Mouse (Mus musculus) embryonic facial prominence, embryonic 15.5 days (tissue): ENCODE measurements around the gene Morf4l1. TPM values are rescaled to one million over a fixed set of nuclear protein-coding genes. Genes with fewer than 3 reads are reported as not detected.
A peak's percentile ranks its signal among the peaks of the same experiment; 100 is the strongest.

Experiments used
- ATAC-seq: fragments of 200-750 bp; cut with Nextera tagmentation; 2 replicates; pipeline ENCODE4 v1.8.0; 2017; ENCODE audit warnings: low read depth, moderate TSS enrichment; ENCODE audit not compliant: insufficient number of reproducible peaks, low FRiP score, low TSS enrichment
- H3K27ac ChIP-seq: fragments of 300-500 bp; sonication (generic); replicated peaks from 2 replicates; pipeline ENCODE4 v1.5.1; 2015; ENCODE audit warnings: mild to moderate bottlenecking, inconsistent platforms
- H3K27me3 ChIP-seq: fragments of 300-500 bp; sonication (generic); 2 replicates; pipeline ENCODE4 v1.6.1; 2015; ENCODE audit warnings: inconsistent platforms
- H3K36me3 ChIP-seq: fragments of 300-500 bp; sonication (generic); 2 replicates; pipeline ENCODE4 v1.6.1; 2015; ENCODE audit warnings: mild to moderate bottlenecking, inconsistent platforms
- H3K4me1 ChIP-seq: fragments of 300-500 bp; sonication (generic); 2 replicates; pipeline ENCODE4 v1.6.1; 2015; ENCODE audit warnings: inconsistent platforms
- H3K4me2 ChIP-seq: fragments of 300-500 bp; sonication (generic); replicated peaks from 2 replicates; pipeline ENCODE4 v1.6.1; 2015; ENCODE audit warnings: mild to moderate bottlenecking, inconsistent platforms
- H3K4me3 ChIP-seq: fragments of 300-500 bp; sonication (generic); replicated peaks from 2 replicates; pipeline ENCODE4 v1.5.1; 2015; ENCODE audit warnings: mild to moderate bottlenecking, inconsistent platforms
- H3K9ac ChIP-seq: fragments of 300-500 bp; sonication (generic); 2 replicates; pipeline ENCODE4 v1.6.1; 2015; ENCODE audit warnings: inconsistent platforms
- H3K9me3 ChIP-seq: fragments of 300-500 bp; sonication (generic); replicated peaks from 2 replicates; pipeline ENCODE4 v1.6.1; 2016; ENCODE audit warnings: inconsistent platforms
- WGBS: fragments of 180-500 bp; shearing (Covaris S2); methylation state at CpG from one replicate; pipeline ENCODE4 v1.1.7; 2015; 5-methylcytosine and 5-hydroxymethylcytosine counted together
- polyA plus RNA-seq: library from polyadenylated mRNA; unstranded; fragments of >200 nt; fragmentation: Nextera tagmentation; extraction: Ambion mirVana; gene quantifications from 2 replicates; pipeline ENCODE4 v1.2.1, GENCODE M21; 2015

Morf4l1 gene
- polyA plus RNA-seq, 1 experiment from 2014 or later, result 455 TPM

DNA sequence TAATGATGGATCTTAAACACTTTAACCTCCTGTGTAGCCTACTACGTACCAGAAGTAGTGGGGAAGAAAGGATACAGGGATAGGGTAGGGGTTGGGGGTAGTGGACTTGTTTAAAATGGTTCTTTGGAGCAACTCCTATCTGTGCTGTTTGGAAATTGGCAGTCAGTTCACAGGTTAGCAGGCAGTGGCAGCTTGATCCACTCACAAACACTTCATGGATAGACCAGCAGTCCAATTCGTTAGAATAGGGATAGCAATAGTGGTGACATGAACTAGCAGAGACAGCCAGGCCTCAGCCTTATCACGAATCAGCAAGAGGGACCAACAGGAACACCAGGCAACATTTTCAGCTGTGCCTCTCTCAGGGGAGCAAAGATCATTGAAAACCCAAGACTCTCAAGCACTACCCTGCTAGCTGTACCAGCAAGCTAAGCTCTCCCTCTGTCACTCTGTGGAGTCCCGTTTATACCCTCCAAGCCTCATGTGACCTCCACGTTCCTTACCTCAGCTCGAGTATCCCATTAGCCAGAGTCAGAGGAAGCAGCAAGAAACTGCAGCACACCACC, 14.1 kb upstream of the Morf4l1 start:
- 67% methylated on average over 6 of the region's 6 CpGs for WGBS
- Histone ChIP-seq H3K4me1 (peaks cover 13% of the 10 kb centered on the region; the same call in 1 of the 2 replicates), H3K27ac (no peak overlapping the region), H3K9ac (no peak overlapping the region), H3K4me2 (no peak overlapping the region), H3K4me3 (no peak overlapping the region), H3K9me3 (no peaks in the 10 kb centered on the region), H3K27me3 (no peaks in the 10 kb centered on the region), H3K36me3 (no peaks in the 10 kb centered on the region)
- ATAC-seq, result no peak

DNA sequence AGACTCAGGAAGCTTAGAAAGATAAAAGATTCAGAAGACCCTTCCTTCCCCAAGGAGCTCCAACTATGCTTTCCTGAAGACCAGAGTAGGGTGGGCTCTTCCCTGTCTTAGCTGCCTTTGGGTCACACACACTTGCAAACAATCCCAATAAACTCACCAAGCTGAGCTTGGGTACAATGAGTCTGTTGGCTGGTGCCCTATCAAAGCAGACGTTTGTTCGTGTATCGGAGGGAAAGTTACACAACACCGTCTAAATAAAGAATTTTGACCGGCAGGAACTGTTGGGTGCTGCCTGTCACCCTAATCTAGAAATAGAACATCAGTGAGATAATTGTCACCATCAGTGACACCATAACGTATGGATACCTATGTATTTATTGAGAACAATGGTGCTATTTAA, 12.6 kb upstream of the Morf4l1 start:
- Histone ChIP-seq H3K4me1 (peaks cover 13% of the 10 kb centered on the region; the same call in 1 of the 2 replicates), H3K4me3 (no peak overlapping the region), H3K9ac (no peak overlapping the region), H3K27me3 (no peaks in the 10 kb centered on the region; the same call in 1 of the 2 replicates), H3K4me2 (peak overlapping the region; percentile 41; the same call in 1 of the 2 replicates), H3K9me3 (no peaks in the 10 kb centered on the region), H3K27ac (no peak overlapping the region), H3K36me3 (no peaks in the 10 kb centered on the region)
- no peak for ATAC-seq
- 67% methylated on average over 6 of the region's 6 CpGs for WGBS

DNA sequence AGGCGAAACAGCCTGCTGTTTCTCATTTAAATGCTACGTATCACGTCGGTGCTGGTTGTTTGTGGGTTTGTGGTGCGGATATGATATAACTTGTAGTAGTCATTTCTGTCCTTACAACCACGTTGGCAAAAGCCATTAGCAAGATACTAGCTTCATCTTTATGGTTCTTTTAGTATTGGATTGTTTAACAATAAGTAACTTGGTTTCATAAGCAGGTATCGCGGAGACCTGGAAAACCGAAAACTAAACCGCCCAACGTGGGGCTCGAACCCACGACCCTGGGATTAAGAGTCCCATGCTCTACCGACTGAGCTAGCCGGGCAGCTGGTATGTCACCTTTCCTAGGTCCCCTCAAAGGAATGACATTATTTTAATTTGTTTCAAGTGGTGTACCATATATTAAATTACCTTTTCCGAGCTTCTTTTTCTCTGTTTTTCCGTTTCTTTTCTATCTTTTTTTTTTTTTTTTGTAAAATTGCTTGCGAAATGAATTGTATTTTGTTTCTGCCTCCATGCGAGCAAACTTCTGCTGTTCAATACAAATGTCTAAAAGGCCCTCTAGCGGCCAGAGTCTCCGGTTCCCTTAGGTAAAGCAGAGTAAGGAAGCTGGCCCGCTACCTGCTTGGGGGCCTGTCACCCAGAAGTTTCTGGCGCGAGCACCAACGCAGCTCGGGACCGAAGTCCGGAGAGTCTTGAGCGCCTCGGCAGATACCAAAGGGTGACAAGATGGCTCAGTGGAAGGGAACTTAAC, 11.9 kb upstream of the Morf4l1 start:
- peak overlapping the region; percentile 41 for H3K4me2 ChIP-seq
- H3K9me3 ChIP-seq, result no peaks in the 10 kb centered on the region
- no peaks in the 10 kb centered on the region for H3K36me3 ChIP-seq
- 0 out of 2 replicates have a peak, but pooled peaks have one; percentile 34 for ATAC-seq
- H3K27me3 ChIP-seq, result no peaks in the 10 kb centered on the region; the same call in 1 of the 2 replicates
- H3K9ac ChIP-seq, result no peak overlapping the region
- 1% methylated on average over 30 of the region's 30 CpGs for WGBS
- H3K4me3 ChIP-seq, result peak overlapping the region; percentile 29
- no peak overlapping the region for H3K27ac ChIP-seq
- peaks cover 13% of the 10 kb centered on the region; the same call in 1 of the 2 replicates for H3K4me1 ChIP-seq

DNA sequence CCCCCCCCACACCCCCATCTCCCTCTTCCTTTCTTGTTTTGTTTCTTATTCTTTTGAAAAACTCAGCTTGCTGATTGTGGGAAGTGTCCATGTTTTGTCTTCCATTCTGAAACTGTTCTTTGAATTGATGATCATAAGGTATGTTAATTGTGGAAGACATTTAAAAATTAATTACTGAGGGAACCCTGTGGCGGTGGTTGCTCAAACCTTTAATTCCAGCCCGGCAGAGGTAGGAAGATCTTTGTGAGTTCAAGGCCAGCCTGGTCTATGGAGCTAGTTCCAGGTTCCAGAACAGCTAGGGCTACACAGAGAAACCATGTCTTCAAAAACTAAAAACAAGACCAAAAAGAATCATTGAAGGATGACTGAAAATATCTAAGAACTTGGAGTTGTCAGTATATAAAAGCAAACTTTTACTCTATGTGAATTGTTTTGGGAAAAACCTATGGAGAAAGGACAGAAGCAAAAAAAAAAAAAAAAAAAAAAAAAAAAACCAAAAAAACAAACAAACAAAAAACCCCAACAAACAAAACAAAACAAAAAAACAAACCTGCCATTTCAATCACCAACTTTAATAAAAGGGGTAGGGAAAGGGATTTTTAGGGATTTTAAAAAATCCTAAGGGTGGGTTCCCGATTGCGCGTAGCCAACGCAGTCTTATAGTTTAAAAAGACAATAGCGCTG, 11.0 kb upstream of the Morf4l1 start:
- Histone ChIP-seq H3K9ac (no peak overlapping the region), H3K4me2 (peak overlapping the region; percentile 41), H3K9me3 (no peaks in the 10 kb centered on the region), H3K4me1 (peaks cover 13% of the 10 kb centered on the region; the same call in 1 of the 2 replicates), H3K27me3 (no peaks in the 10 kb centered on the region; the same call in 1 of the 2 replicates), H3K36me3 (no peaks in the 10 kb centered on the region), H3K4me3 (peak overlapping the region; percentile 29), H3K27ac (no peak overlapping the region)
- WGBS, result 20% methylated on average over 7 of the region's 7 CpGs
- no peak for ATAC-seq

DNA sequence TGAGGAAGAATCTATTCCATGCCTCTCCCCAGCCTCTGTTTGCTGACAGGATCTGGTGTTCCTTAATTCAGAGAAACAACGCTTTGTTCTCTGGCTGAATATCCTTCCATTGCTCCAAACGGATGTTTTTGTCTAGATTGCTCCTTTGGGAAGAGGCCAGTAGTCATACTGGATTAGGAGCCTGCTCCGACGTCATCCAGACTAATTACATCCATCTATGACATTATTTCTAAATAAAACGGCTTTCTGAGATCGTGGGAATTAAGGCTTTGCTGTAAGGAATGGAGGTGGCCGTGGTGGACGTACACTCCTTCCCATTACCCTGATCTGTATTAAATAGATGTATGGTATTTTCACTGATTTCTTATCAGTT, 10.3 kb upstream of the Morf4l1 start:
- Histone ChIP-seq H3K9me3 (no peaks in the 10 kb centered on the region), H3K36me3 (no peaks in the 10 kb centered on the region), H3K9ac (no peak overlapping the region), H3K27ac (no peak overlapping the region), H3K27me3 (no peaks in the 10 kb centered on the region; the same call in 1 of the 2 replicates), H3K4me2 (no peak overlapping the region), H3K4me3 (no peak overlapping the region), H3K4me1 (peaks cover 13% of the 10 kb centered on the region; the same call in 1 of the 2 replicates)
- WGBS, result 30% methylated on average over 8 of the region's 8 CpGs
- ATAC-seq, result no peak

DNA sequence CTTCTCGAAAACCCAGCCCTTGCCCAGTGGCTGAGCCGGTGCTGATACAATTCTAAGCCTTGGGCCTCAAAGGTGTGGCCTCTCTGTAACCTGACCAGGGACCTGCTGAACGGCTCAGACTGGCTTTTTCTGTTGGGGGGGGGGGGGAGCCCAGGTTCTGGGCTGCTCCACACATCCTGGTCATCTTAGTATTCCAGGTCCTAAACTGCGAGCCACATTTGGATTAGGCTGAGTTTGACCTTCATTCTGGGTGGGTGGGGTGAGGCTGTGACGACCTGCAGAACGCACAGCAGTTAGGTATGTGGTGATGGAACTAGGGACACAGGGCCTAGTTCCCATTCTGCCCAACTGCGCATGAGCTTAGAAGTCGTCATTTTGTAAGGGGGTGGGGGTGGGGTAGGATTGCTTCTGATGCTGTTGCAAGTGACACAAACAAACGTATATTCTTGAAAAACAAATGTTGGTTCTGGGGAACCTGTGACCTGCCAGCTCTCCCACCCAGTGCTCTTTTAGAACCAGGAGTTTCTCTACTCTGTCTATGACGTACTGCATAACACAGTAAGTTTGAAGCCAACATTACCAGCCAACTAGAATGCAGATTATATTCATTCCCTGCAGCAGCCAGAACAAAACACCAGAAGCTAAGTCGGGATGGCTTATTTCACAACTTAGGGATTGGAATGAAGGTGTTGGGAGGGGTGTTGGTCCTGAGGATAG, 9.7 kb upstream of the Morf4l1 start:
- Histone ChIP-seq H3K9me3 (no peaks in the 10 kb centered on the region), H3K27me3 (no peaks in the 10 kb centered on the region; the same call in 1 of the 2 replicates), H3K36me3 (no peaks in the 10 kb centered on the region), H3K4me2 (no peak overlapping the region), H3K4me3 (no peak overlapping the region), H3K9ac (no peak overlapping the region), H3K27ac (no peak overlapping the region), H3K4me1 (peaks cover 13% of the 10 kb centered on the region; the same call in 1 of the 2 replicates)
- ATAC-seq, result no peak
- 31% methylated on average over 11 of the region's 11 CpGs for WGBS

DNA sequence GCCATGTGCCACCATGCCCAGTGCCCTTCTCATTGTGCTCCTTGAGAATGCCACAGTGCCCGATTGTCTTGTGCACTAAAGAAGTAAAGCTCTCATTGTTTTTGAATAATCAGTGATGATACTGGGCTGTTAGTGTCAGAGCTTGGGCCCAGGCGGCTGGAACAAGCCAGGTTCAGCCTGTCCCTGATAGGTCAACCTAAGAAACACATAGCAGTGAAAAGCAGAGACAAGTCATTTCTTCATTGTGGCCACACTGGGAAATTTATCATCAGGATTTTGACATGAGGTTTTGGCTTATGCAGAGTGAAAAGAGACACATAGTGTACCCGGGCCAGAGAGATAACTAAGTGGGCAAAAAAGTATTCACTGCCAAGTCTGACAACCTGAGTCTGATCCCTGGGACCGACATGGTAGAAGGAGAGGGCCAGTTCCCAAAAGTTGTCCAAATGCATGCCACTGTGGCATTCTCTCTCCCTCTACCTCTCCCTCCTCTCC, 7.7 kb upstream of the Morf4l1 start:
- Histone ChIP-seq H3K4me1 (peaks cover 13% of the 10 kb centered on the region; the same call in 1 of the 2 replicates), H3K27me3 (no peaks in the 10 kb centered on the region; the same call in 1 of the 2 replicates), H3K9ac (no peak overlapping the region), H3K27ac (no peak overlapping the region), H3K36me3 (no peaks in the 10 kb centered on the region), H3K9me3 (no peaks in the 10 kb centered on the region), H3K4me2 (no peak overlapping the region), H3K4me3 (no peak overlapping the region)
- ATAC-seq, result no peak
- WGBS, result 80% methylated on average over 4 of the region's 4 CpGs

DNA sequence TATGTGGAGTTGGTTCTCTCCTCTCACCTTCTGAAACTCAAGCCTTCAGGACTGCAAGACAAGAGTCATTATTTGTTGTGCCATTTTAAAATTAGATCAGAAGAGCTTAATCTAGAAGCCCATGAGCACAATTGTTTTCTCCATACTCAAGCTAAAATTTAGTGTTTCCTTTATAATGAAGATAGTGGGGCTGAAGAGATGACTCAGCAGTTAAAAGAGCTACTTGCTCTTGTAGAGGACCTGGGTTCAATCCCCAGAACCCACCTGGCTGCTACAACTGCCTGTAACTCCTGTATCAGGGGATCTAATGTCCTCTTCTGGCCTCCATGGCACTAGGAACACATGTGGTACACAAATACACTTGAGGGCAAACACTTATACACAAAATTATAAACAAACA, 2.7 kb upstream of the Morf4l1 start:
- H3K27me3 ChIP-seq, result no peaks in the 10 kb centered on the region; the same call in 1 of the 2 replicates
- H3K9me3 ChIP-seq, result no peaks in the 10 kb centered on the region
- H3K4me2 ChIP-seq, result no peak overlapping the region
- H3K27ac ChIP-seq, result no peak overlapping the region
- no peaks in the 10 kb centered on the region for H3K36me3 ChIP-seq
- no peak overlapping the region for H3K4me3 ChIP-seq
- peaks cover 11% of the 10 kb centered on the region for H3K4me1 ChIP-seq
- no peak overlapping the region for H3K9ac ChIP-seq
- ATAC-seq, result no peak

DNA sequence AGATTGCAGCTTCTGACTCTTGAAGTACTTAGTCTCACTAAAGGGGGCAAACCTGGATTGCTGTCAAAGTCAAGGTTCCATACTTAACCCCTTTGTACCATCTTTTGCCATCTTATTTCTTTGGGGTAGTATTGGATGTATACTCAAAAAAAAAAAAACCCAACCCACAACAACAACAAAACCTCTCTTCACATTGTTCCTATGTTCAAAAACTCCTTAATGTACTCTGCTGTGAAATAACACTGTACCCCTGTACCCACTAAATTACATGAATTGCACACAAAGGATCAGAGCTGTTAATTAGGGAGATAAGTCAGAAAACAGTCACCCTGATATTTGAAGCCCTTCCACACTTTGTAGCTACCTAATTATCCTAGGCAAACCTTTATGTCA, 730 bp upstream of the Morf4l1 start:
- H3K27me3 ChIP-seq, result no peaks in the 10 kb centered on the region; the same call in 1 of the 2 replicates
- no peak overlapping the region for H3K9ac ChIP-seq

DNA sequence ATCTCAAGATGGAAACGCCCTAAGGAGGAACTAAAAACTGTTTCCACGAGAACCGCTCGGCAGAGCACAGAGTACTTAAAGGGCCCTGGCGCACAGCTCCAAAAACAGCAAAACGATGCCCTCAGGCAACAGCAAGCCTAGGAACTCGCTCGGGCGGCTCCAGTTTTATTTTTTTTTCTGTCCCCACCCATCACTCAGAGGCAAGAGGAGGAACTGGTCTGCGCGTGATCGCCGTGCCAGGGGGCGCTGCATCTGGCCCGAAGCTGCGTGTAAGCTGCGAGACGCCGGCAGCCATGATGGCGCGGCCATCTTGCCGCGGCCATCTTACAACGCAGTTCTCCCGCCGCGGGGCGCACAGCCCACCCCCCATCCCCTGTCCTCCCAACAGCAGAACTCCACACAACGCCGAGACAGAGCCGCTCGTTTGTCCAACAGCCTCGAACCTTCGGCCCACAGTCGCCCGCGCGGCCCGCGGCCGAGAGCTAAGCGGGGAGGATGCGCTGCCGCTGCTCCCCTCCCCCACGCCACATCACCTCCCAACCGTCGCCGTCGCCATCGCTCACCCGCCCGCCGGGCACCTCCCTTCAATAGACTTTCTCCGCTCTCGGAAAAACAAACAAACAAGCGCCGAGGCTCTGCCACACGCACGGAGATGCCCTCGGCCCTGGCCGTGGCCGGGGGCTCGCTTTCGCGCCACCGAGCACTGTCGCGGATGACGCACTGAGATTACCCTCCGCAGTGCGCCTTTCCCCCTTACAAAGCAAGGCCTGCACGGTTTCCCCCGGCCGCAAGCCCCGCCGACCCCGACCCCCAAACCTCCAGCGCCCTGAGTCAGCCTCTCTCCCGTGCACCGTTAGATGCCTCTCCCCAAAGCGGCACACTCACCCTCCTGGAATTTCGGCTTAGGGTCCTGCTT, 665 bp downstream of the Morf4l1 start:
- no peaks in the 10 kb centered on the region for H3K9me3 ChIP-seq
- H3K27ac ChIP-seq, result peak overlapping the region; percentile 100
- H3K4me1 ChIP-seq, result peaks cover 19% of the 10 kb centered on the region
- WGBS, result under 1% methylated on average over 82 of the region's 82 CpGs
- peak overlapping the region; percentile 72 for H3K4me2 ChIP-seq
- H3K4me3 ChIP-seq, result peak overlapping the region; percentile 86
- H3K36me3 ChIP-seq, result peaks cover 6% of the 10 kb centered on the region; the same call in 1 of the 2 replicates
- peak overlapping the region; percentile 91 for H3K9ac ChIP-seq
- ATAC-seq, result peak; percentile 81
- no peaks in the 10 kb centered on the region; the same call in 1 of the 2 replicates for H3K27me3 ChIP-seq

More for the DNA sequence above, 730 bp upstream of the Morf4l1 start:
- ATAC-seq, result no peak
- Histone ChIP-seq H3K27ac (no peak overlapping the region), H3K4me2 (peak overlapping the region; percentile 73), H3K9me3 (no peaks in the 10 kb centered on the region), H3K4me1 (peaks cover 19% of the 10 kb centered on the region), H3K36me3 (no peaks in the 10 kb centered on the region), H3K4me3 (peak overlapping the region; percentile 86)
